Mouse (Mus musculus): ENCODE data around the gene Hsf2bp. TPM values are rescaled to one million over a fixed set of nuclear protein-coding genes. Genes with fewer than 3 reads are reported as not detected.

The Hsf2bp gene
- polyA plus RNA-seq, 1 experiment = 5.1 TPM

GRCm38 (mm10) chr17:31992004-31992403, 44.1 kb downstream of the Hsf2bp start:
- 83% methylated on average over 2 of the region's 2 CpGs for WGBS
- H3K27ac ChIP-seq (ENCODE audit: insufficient read depth, low read depth, low read length) = no peak overlapping the region
- H3K27me3 ChIP-seq (replicated peaks; ENCODE audit: control insufficient read depth, insufficient read depth, low read length) = no peaks in the 10 kb centered on the region
- TF ChIP-seq POLR2A (IDR thresholded peaks at IDR 0.05; ENCODE audit: low read depth, low read length) (no peak), CTCF (conservative IDR thresholded peaks at IDR 0.05; ENCODE audit: insufficient read depth, insufficient read length, low read depth, low read length) (no peak)
- peaks cover 2% of the 10 kb centered on the region; the same call in 1 of the 2 replicates for H3K4me1 ChIP-seq (ENCODE audit: control insufficient read depth, insufficient read depth, low read length)
- H3K4me3 ChIP-seq (ENCODE audit: insufficient read depth, low read depth, low read length) = no peak overlapping the region
- H3K36me3 ChIP-seq (ENCODE audit: control insufficient read depth, insufficient read depth, low read length) = no peaks in the 10 kb centered on the region
- no peak for DNase-seq

DNA sequence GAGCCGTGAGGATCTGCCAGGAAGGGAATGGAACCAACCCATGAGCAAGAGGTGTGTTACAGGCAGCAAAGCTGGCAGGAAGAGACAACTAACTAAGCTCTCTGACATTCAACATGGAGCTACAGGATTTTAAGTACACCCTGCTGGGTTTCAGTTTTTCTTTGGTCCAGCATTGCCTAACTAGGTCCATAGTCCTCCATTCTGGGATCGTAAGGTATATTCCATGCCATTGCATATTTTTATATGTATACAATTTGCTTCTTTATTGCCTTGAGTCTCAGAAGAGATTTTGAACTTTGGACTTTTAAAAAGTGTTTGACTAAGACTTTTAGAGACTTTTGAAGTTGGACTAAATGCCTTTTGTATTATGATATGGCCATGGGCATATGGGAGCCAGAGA, 47.1 kb downstream of the Hsf2bp start:
- no peaks in the 10 kb centered on the region for H3K27me3 ChIP-seq (replicated peaks; ENCODE audit: control insufficient read depth, insufficient read depth, low read length)
- 93% methylated on average over 2 of the region's 2 CpGs for WGBS

GRCm38 (mm10) chr17:31986915-31987314, 49.2 kb downstream of the Hsf2bp start:
- DNase-seq = no peak
- Histone ChIP-seq H3K4me1 (ENCODE audit: control insufficient read depth, insufficient read depth, low read length) (peaks cover 23% of the 10 kb centered on the region), H3K4me3 (ENCODE audit: insufficient read depth, low read depth, low read length) (no peak overlapping the region), H3K36me3 (ENCODE audit: control insufficient read depth, insufficient read depth, low read length) (no peaks in the 10 kb centered on the region), H3K27ac (ENCODE audit: insufficient read depth, low read depth, low read length) (no peak overlapping the region), H3K27me3 (replicated peaks; ENCODE audit: control insufficient read depth, insufficient read depth, low read length) (no peaks in the 10 kb centered on the region)
- 80% methylated on average over 1 of the region's 1 CpGs for WGBS
- TF ChIP-seq POLR2A (IDR thresholded peaks at IDR 0.05; ENCODE audit: low read depth, low read length) (no peak), CTCF (conservative IDR thresholded peaks at IDR 0.05; ENCODE audit: insufficient read depth, insufficient read length, low read depth, low read length) (no peak)

More for the DNA sequence above, 47.1 kb downstream of the Hsf2bp start:
- DNase-seq = no peak
- Histone ChIP-seq H3K4me3 (ENCODE audit: insufficient read depth, low read depth, low read length) (no peak overlapping the region), H3K27ac (ENCODE audit: insufficient read depth, low read depth, low read length) (no peak overlapping the region), H3K4me1 (ENCODE audit: control insufficient read depth, insufficient read depth, low read length) (peaks cover 7% of the 10 kb centered on the region; the same call in 1 of the 2 replicates), H3K36me3 (ENCODE audit: control insufficient read depth, insufficient read depth, low read length) (no peaks in the 10 kb centered on the region)
- TF ChIP-seq POLR2A (IDR thresholded peaks at IDR 0.05; ENCODE audit: low read depth, low read length) (no peak), CTCF (conservative IDR thresholded peaks at IDR 0.05; ENCODE audit: insufficient read depth, insufficient read length, low read depth, low read length) (no peak)

GRCm38 (mm10) chr17:31983491-31983890, 52.7 kb downstream of the Hsf2bp start:
- Histone ChIP-seq H3K27ac (ENCODE audit: insufficient read depth, low read depth, low read length) (peak overlapping the region; percentile 77), H3K4me1 (ENCODE audit: control insufficient read depth, insufficient read depth, low read length) (peaks cover 33% of the 10 kb centered on the region), H3K27me3 (replicated peaks; ENCODE audit: control insufficient read depth, insufficient read depth, low read length) (no peaks in the 10 kb centered on the region), H3K36me3 (ENCODE audit: control insufficient read depth, insufficient read depth, low read length) (no peaks in the 10 kb centered on the region), H3K4me3 (ENCODE audit: insufficient read depth, low read depth, low read length) (no peak overlapping the region)
- TF ChIP-seq POLR2A (IDR thresholded peaks at IDR 0.05; ENCODE audit: low read depth, low read length) (no peak), CTCF (conservative IDR thresholded peaks at IDR 0.05; ENCODE audit: insufficient read depth, insufficient read length, low read depth, low read length) (no peak)
- no peak for DNase-seq
- 67% methylated on average over 3 of the region's 3 CpGs for WGBS

DNA sequence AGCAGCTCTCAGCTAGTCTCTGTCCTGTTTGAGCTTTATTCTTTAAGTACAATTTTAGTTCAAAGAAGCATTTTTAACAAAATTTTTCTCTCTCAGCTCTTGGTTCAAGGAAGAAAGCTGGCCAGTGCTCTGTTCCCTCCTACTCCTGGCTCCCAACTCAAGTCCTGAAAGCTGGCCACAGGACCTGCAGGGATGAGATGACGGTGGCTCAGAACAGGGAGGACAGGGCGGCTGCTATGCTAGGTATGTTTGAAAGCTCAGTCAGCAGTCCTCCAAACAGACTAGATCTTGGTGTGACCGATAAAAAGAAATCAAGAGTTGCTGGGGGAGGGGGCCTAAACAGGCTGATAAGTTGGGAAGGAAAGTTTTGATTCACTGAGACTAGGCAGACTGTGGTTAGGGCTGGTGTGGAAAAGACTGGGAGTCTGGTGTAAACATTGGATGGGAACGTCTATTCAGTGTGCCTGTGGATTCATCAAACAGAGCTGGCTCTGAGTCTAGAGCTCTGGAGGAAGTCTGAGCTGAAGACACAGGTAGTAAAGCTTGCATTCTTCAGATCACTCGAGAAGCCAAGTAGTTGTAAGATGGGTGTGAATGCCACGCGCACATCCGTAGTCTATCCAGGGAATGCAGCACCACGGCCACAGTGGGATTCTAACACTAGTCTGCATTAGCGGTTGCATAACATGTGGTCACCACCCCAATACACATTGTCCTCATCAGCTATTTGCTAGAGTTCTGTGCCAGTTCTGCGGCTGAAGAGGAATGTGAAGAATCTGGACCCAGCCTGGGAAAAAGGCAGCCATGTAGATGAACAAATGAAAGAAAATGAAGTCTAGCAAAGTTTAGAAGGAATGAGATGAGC, 53.6 kb downstream of the Hsf2bp start:
- H3K27me3 ChIP-seq (replicated peaks; ENCODE audit: control insufficient read depth, insufficient read depth, low read length) = no peaks in the 10 kb centered on the region
- H3K27ac ChIP-seq (ENCODE audit: insufficient read depth, low read depth, low read length) = peak overlapping the region; percentile 77
- peak; percentile 85 for DNase-seq
- 45% methylated on average over 11 of the region's 11 CpGs for WGBS
- H3K36me3 ChIP-seq (ENCODE audit: control insufficient read depth, insufficient read depth, low read length) = no peaks in the 10 kb centered on the region
- H3K4me3 ChIP-seq (ENCODE audit: insufficient read depth, low read depth, low read length) = no peak overlapping the region
- no peak for TF ChIP-seq CTCF (conservative IDR thresholded peaks at IDR 0.05; ENCODE audit: insufficient read depth, insufficient read length, low read depth, low read length)
- no peak for TF ChIP-seq POLR2A (IDR thresholded peaks at IDR 0.05; ENCODE audit: low read depth, low read length)
- H3K4me1 ChIP-seq (ENCODE audit: control insufficient read depth, insufficient read depth, low read length) = peaks cover 33% of the 10 kb centered on the region

- 56% methylated on average over 4 of the region's 4 CpGs for WGBS
- DNase-seq = no peak
- H3K36me3 ChIP-seq (ENCODE audit: control insufficient read depth, insufficient read depth, low read length) = no peaks in the 10 kb centered on the region
- H3K27ac ChIP-seq (ENCODE audit: insufficient read depth, low read depth, low read length) = no peak overlapping the region
- TF ChIP-seq CTCF (conservative IDR thresholded peaks at IDR 0.05; ENCODE audit: insufficient read depth, insufficient read length, low read depth, low read length) (no peak), POLR2A (IDR thresholded peaks at IDR 0.05; ENCODE audit: low read depth, low read length) (no peak)
- no peaks in the 10 kb centered on the region for H3K27me3 ChIP-seq (replicated peaks; ENCODE audit: control insufficient read depth, insufficient read depth, low read length)
- H3K4me3 ChIP-seq (ENCODE audit: insufficient read depth, low read depth, low read length) = no peak overlapping the region
- peaks cover 33% of the 10 kb centered on the region for H3K4me1 ChIP-seq (ENCODE audit: control insufficient read depth, insufficient read depth, low read length)
Measured at GRCm38 (mm10) chr17:31979888-31980287, 56.3 kb downstream of the Hsf2bp start.

GRCm38 (mm10) chr17:31977131-31977530, 59.0 kb downstream of the Hsf2bp start:
- Histone ChIP-seq H3K36me3 (ENCODE audit: control insufficient read depth, insufficient read depth, low read length) (no peaks in the 10 kb centered on the region), H3K27ac (ENCODE audit: insufficient read depth, low read depth, low read length) (no peak overlapping the region), H3K4me1 (ENCODE audit: control insufficient read depth, insufficient read depth, low read length) (peaks cover 12% of the 10 kb centered on the region), H3K4me3 (ENCODE audit: insufficient read depth, low read depth, low read length) (no peak overlapping the region), H3K27me3 (replicated peaks; ENCODE audit: control insufficient read depth, insufficient read depth, low read length) (no peaks in the 10 kb centered on the region)
- DNase-seq = no peak
- TF ChIP-seq POLR2A (IDR thresholded peaks at IDR 0.05; ENCODE audit: low read depth, low read length) (no peak), CTCF (conservative IDR thresholded peaks at IDR 0.05; ENCODE audit: insufficient read depth, insufficient read length, low read depth, low read length) (no peak)

Measured in kidney, adult 2 months (tissue).